Mouse (Mus musculus) spleen, postnatal 4 days (tissue): ENCODE data around the gene Cyp2ab1.
"Not testable (repeated sequence)": the region's sequence is repeated elsewhere in the genome, so short reads cannot be mapped to it uniquely, and the experiment has no call there.

Experiments
- DNase-seq, 2 experiments: peaks; one replicate each; pipeline ENCODE4 v3.0.0; 2022; ENCODE audit warnings: low spot score in 2 of 2

Cyp2ab1 gene

DNA sequence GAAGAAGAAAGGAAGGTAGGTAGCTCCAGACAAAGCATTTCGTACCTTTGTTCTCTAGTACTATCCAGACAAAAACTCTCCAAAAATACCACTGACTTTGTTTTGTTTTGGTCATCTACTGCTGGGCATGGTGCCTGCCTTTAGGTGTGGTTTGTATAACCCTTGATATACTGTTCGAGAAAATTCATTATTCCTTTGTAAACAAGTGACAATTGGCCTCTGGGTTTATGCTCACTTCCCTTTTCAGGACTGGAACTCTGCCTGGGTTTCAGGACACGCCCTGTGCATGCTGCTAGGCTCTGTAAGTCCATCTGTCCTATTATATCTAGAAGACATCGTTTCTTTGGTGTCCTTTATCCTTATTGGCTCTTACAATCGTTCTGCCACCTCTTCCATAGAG, at the start of gene Cyp2ab1:
Cyp2ab1 (minus strand) TSS at position 119 of the 400 bp plus-strand sequence.
- no peak for DNase-seq

DNA sequence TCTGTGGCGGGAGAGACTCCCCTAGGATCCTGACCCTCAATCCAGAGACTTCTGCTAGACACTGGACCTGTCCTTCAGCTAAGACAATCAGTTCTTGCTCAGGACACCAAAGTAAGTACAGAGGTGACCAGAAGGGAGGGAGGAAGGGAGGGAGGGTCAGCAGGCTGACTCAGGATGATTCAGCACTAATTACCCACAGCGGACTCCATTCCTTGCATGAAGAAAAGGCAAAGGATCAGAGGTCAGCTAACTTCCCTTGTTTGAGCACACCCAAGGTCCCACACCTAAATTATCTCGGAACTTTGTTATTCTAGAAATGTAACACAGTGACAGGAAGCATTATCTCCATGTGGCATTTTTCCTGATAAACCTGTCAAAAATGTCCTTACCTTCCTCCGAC, 46.5 kb upstream of the Cyp2ab1 start:
- no peak for DNase-seq

- DNase-seq, result no peak
Observed at GRCm38 (mm10) chr16:20368221-20368620, 43.0 kb upstream of the Cyp2ab1 start.

DNA sequence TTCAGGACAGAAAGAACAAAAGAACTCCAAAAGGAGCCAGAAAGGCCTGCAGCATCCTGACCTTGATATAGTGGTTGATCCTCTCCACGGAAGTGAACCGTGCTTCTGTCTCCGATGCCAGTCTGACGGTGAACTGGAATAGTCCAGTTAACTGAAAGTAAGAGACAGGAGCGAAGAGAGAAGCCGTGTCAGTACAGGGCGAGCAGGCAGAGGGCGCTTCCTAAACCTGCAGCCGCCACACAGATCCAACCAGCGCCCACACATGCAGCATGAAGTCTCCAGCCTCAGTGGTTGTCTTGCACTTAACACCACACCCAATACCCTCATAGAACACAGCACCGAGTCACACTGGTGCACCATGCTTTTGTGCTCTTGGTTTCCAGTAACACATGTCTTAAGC, 36.9 kb upstream of the Cyp2ab1 start:
- DNase-seq, result no peak

- DNase-seq, result not testable (repeated sequence)
Observed at GRCm38 (mm10) chr16:20361496-20361895, 36.3 kb upstream of the Cyp2ab1 start.

- DNase-seq, result no peak
Observed at GRCm38 (mm10) chr16:20359643-20360295, 34.6 kb upstream of the Cyp2ab1 start.

- peak in 1 of 2 experiments; percentile 17 for DNase-seq
Observed at GRCm38 (mm10) chr16:20357837-20358236, 32.6 kb upstream of the Cyp2ab1 start.

DNA sequence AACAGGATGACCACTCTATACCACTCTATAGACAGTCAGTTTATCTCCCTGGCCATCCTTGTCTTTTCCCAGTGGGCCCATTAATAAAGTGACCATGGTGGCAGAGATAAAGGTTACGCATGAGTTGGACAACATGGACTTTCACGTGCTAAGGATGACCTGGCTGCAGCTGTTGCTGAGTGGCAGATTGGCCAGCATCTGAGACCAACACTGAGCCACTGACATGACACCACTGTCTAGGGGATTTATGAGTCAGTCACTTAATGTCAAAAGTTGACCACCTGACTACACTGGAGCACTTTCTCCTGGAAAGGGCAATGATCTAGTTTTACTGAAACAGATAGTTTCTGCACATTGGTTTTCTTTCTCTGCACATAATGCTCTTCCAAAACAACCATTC, 29.6 kb upstream of the Cyp2ab1 start:
- no peak for DNase-seq

- no peak for DNase-seq
Observed at GRCm38 (mm10) chr16:20354011-20354410, 28.8 kb upstream of the Cyp2ab1 start.

GRCm38 (mm10) chr16:20345464-20345863, 20.3 kb upstream of the Cyp2ab1 start:
- DNase-seq, result no peak

GRCm38 (mm10) chr16:20338616-20339015, 13.4 kb upstream of the Cyp2ab1 start:
- no peak for DNase-seq

- no peak for DNase-seq
Observed at GRCm38 (mm10) chr16:20334918-20335317, 9.7 kb upstream of the Cyp2ab1 start.

DNA sequence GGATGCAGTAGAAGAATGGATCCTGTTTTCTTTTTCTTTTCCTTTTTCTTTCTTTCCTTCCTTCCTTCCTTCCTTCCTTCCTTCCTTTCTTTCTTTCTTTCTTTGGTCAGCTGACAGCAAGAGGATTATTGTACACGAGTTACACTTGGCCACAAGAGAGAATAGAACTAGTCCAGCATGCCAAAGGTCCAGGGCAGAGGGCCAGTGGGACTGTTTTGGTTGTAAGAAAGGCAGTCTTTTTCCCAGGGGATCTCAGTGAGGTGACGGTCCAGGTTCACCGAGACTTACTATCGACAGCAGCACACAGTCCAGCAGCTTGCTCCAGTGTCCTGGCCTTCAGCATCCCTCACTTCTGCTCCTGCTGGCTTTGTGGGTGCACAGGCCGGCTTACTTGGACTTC, 3.1 kb upstream of the Cyp2ab1 start:
- no peak for DNase-seq

DNA sequence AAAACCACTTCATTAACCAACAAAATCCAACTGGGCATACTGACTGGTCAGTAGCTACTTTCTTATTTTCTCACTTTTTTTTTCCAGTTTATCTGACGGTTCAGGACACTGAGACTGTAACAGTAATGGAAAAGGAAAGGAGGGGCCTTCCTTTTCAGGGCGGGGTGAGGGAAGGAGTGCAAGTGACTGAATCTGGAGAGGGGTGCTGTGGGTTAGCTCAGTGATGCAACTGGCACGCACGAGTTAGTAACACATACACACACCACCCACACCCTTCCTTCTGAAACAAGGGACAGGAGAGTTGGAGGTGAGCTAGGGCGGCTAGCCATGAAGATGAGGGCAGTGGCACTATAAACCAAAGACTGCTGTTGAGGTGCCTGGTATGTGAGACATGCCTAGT, 1.3 kb downstream of the Cyp2ab1 start:
- no peak for DNase-seq

GRCm38 (mm10) chr16:20322274-20322673, 2.9 kb downstream of the Cyp2ab1 start:
- no peak for DNase-seq

DNA sequence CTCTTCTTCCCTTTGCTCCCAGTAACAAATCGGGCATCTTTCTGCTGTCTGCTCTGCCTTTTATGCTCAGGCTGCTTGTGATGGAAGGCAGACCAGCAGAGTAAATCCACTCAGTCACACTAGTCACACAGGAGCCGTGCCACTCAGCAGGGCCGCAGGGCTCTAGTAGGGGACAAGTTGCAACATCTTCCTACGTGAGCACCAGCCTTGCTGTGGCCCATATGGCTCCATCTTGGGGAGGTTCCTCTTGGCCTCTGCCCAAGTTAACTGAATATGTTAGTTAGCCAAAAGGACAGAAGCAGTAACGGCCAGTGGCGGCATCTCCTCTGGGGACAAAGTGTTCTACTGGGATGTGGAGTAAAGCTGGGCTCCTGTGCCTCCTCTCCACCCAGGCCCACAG, 8.4 kb downstream of the Cyp2ab1 start:
- no peak for DNase-seq

DNA sequence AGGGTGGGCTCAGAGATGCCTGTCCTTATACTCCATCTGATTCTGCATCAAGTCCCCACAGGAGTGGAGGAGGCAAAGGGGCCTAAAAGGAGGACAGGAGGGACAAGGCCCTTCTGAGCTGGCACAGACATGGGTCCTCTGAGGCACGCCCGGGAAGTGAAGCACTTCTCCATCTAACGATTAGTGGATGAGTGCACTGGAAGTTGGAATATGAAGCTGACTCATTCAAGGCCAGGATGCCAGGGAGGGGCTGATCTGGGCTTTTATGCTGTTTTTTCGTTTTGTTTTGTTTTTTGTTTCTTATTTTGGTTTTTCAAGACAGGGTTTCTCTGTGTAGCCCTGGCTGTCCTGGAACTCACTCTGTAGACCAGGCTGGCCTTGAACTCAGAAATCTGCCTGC, 9.9 kb downstream of the Cyp2ab1 start:
- no peak for DNase-seq

- no peak for DNase-seq
Observed at GRCm38 (mm10) chr16:20312272-20312671, 12.9 kb downstream of the Cyp2ab1 start.

GRCm38 (mm10) chr16:20301770-20302649, 23.2 kb downstream of the Cyp2ab1 start, which contains the start of gene Parl:
Gene Parl, minus strand, starts transcription at chr16:20302387.
- peak; percentile 81 to 94 for DNase-seq

DNA sequence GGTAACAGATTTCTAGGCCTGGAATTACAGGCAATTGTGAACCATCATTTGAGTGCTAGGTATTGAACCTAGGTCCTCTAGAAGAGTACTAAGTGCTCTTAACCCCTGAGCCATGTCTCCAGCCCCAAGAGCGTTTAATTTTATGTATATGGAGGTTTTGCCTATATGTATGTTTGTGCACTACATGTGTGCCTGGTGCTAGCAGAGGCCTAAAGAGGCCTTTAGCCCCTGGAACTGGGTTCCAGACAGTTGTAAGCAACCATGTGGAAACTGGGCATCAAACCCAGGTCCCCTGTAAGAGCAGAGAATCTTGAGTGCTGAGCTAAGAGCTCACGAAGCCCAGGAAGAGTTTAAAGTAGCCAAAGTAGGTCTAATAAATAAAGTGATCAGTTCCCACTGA, 25.1 kb downstream of the Cyp2ab1 start:
- DNase-seq, result no peak

- DNase-seq, result no peak
Observed at GRCm38 (mm10) chr16:20280238-20280637, 45.0 kb downstream of the Cyp2ab1 start.

DNA sequence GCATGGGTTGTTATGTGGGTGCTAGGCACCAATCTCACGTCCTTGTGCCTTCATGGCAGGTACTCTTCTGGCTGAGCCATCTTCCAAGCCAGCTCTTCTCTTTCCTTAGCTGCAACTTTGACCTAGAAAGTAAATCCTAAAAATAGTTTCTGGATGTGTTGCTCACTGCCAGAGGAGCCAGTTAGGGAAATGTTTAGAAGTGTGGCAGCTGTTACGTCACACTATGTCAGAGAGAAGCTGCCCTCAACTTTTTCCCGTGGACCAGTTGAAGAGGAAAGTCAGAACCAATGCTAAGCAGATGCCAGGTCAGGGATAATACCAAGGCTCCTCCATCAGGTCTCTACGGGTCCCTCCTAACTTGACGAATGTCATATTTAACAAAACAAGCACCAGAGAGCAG, 45.8 kb downstream of the Cyp2ab1 start:
- DNase-seq, result no peak

DNA sequence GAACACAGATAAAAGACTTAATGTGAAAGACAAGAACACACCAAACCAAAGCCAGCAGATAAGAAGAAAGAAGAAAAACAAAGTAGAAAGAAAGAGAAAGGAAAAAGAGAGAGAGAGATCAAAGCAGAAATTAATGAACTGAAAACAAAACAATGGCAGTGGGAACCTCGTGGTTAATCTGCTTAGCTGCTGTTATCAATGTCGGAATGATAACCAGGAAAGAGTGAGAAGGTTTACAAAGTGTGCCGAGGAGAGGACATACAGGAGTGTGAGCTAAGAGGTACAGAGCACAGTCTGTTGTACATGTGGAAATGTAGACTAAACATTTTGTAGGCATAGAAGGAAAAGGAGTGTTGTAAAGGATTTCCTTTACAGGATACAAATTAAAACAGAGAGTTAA, 52.2 kb downstream of the Cyp2ab1 start:
- no peak for DNase-seq
